Mouse (Mus musculus) liver, postnatal 0 days (tissue): ENCODE data around the gene Vwa3b. TPM values are rescaled to one million over a fixed set of nuclear protein-coding genes. Genes with fewer than 3 reads are reported as not detected.

ENCODE experiments used
- ATAC-seq: fragments of 200-750 bp; cut with Nextera tagmentation; 2 replicates; pipeline ENCODE4 v1.8.0; 2017; ENCODE audit warnings: mild to moderate bottlenecking, moderate library complexity
- DNase-seq: peaks from one replicate; pipeline ENCODE4 v3.0.0-alpha.2; 2016
- H3K27ac ChIP-seq: fragments of 300-500 bp; sonication (generic); 2 replicates; pipeline ENCODE4 v1.5.1; 2014; ENCODE audit warnings: antibody characterized with exemption, moderate library complexity, mild to moderate bottlenecking, low read depth
- H3K27me3 ChIP-seq: fragments of 300-500 bp; sonication (generic); 2 replicates; pipeline ENCODE4 v1.6.1; 2014; ENCODE audit warnings: low read length, control low read depth, mixed read lengths; ENCODE audit not compliant: insufficient read depth
- H3K36me3 ChIP-seq: fragments of 300-500 bp; sonication (generic); replicated peaks from 2 replicates; pipeline ENCODE4 v1.6.1; 2014; ENCODE audit warnings: mild to moderate bottlenecking, control low read depth, low read length, moderate library complexity, mixed read lengths; ENCODE audit not compliant: insufficient read depth
- H3K4me1 ChIP-seq: fragments of 300-500 bp; sonication (generic); 2 replicates; pipeline ENCODE4 v1.6.1; 2014; ENCODE audit warnings: antibody characterized with exemption, mild to moderate bottlenecking, control low read depth; ENCODE audit not compliant: insufficient read depth
- H3K4me2 ChIP-seq: fragments of 300-500 bp; sonication (generic); 2 replicates; pipeline ENCODE4 v1.6.1; 2014; ENCODE audit warnings: low read depth, mild to moderate bottlenecking, low read length, moderate library complexity, mixed read lengths
- H3K4me3 ChIP-seq: fragments of 300-500 bp; sonication (generic); 2 replicates; pipeline ENCODE4 v1.5.1; 2014; ENCODE audit warnings: low read depth, low read length
- H3K9ac ChIP-seq: fragments of 300-500 bp; sonication (generic); replicated peaks from 2 replicates; pipeline ENCODE4 v1.6.1; 2014; ENCODE audit warnings: mild to moderate bottlenecking, moderate library complexity
- H3K9me3 ChIP-seq: fragments of 300-500 bp; sonication (generic); 2 replicates; pipeline ENCODE4 v1.6.1; 2016; ENCODE audit warnings: mild to moderate bottlenecking, control low read depth, low read length, mixed read lengths
- CTCF ChIP-seq: sonication (generic); IDR thresholded peaks from 2 replicates; pipeline ENCODE4 v1.5.1; 2016; ENCODE audit warnings: antibody characterized with exemption, low read depth
- EP300 ChIP-seq: IDR thresholded peaks from 2 replicates; pipeline ENCODE4 v1.6.1; 2016; ENCODE audit warnings: antibody characterized with exemption, low read depth, mild to moderate bottlenecking
- WGBS: fragments of 180-500 bp; shearing (Covaris S2); extraction: QIAGEN DNeasy Blood & Tissue Kit; methylation state at CpG from one replicate; pipeline ENCODE4 v1.1.7; 2014; ENCODE audit not compliant: insufficient replicate concordance; 5-methylcytosine and 5-hydroxymethylcytosine counted together
- polyA plus RNA-seq: library from polyadenylated mRNA; unstranded; fragments of >200 nt; fragmentation: Nextera tagmentation; extraction: Ambion mirVana; gene quantifications from 2 replicates; pipeline ENCODE4 v1.2.1, GENCODE M21; 2015

The Vwa3b gene
- polyA plus RNA-seq, 1 experiment from 2014 or later: 1.1 TPM

- 0 out of 2 replicates have a peak, but pooled peaks cover 5% of the 10 kb centered on the region for H3K27me3 ChIP-seq
- 75% methylated on average over 14 of the region's 14 CpGs for WGBS
- TF ChIP-seq CTCF (no peak), EP300 (no peak)
- no peak overlapping the region for H3K9ac ChIP-seq
- H3K4me2 ChIP-seq: no peak overlapping the region
- H3K9me3 ChIP-seq: no peaks in the 10 kb centered on the region
- no peak for DNase-seq
- ATAC-seq: no peak
- no peaks in the 10 kb centered on the region for H3K36me3 ChIP-seq
- H3K4me3 ChIP-seq: no peak overlapping the region
- H3K4me1 ChIP-seq: no peaks in the 10 kb centered on the region
- no peak overlapping the region for H3K27ac ChIP-seq
Observed at GRCm38 (mm10) chr1:36986396-36987160, 39.8 kb upstream of the Vwa3b start.

GRCm38 (mm10) chr1:36987172-36988148 is 38.9 kb upstream of the Vwa3b start:
- TF ChIP-seq CTCF (no peak), EP300 (no peak)
- Histone ChIP-seq H3K36me3 (no peaks in the 10 kb centered on the region), H3K4me3 (no peak overlapping the region), H3K4me1 (no peaks in the 10 kb centered on the region), H3K9me3 (no peaks in the 10 kb centered on the region), H3K9ac (no peak overlapping the region), H3K4me2 (no peak overlapping the region), H3K27ac (no peak overlapping the region), H3K27me3 (0 out of 2 replicates have a peak, but pooled peaks cover 5% of the 10 kb centered on the region)
- ATAC-seq: no peak
- no peak for DNase-seq
- WGBS: 64% methylated on average over 10 of the region's 10 CpGs

GRCm38 (mm10) chr1:36988161-36988560 is 38.2 kb upstream of the Vwa3b start:
- Histone ChIP-seq H3K9me3 (no peaks in the 10 kb centered on the region), H3K4me3 (no peak overlapping the region), H3K9ac (no peak overlapping the region), H3K36me3 (no peaks in the 10 kb centered on the region), H3K4me1 (no peaks in the 10 kb centered on the region), H3K27me3 (0 out of 2 replicates have a peak, but pooled peaks cover 5% of the 10 kb centered on the region), H3K4me2 (no peak overlapping the region), H3K27ac (no peak overlapping the region)
- ATAC-seq (no peak), DNase-seq (no peak)
- TF ChIP-seq CTCF (no peak), EP300 (no peak)
- 73% methylated on average over 6 of the region's 6 CpGs for WGBS

GRCm38 (mm10) chr1:36988561-36988960 is 37.8 kb upstream of the Vwa3b start:
- ATAC-seq (no peak), DNase-seq (no peak)
- WGBS: 73% methylated on average over 6 of the region's 6 CpGs
- TF ChIP-seq EP300: no peak
- no peak for TF ChIP-seq CTCF
- 0 out of 2 replicates have a peak, but pooled peaks cover 5% of the 10 kb centered on the region for H3K27me3 ChIP-seq
- no peaks in the 10 kb centered on the region for H3K9me3 ChIP-seq
- H3K4me1 ChIP-seq: no peaks in the 10 kb centered on the region
- no peak overlapping the region for H3K4me2 ChIP-seq
- no peak overlapping the region for H3K9ac ChIP-seq
- H3K4me3 ChIP-seq: no peak overlapping the region
- H3K27ac ChIP-seq: no peak overlapping the region
- no peaks in the 10 kb centered on the region for H3K36me3 ChIP-seq

- H3K4me2 ChIP-seq: no peak overlapping the region
- WGBS: 89% methylated on average over 5 of the region's 5 CpGs
Observed at GRCm38 (mm10) chr1:36994296-36994695, 32.1 kb upstream of the Vwa3b start.

GRCm38 (mm10) chr1:36995760-36996159 is 30.6 kb upstream of the Vwa3b start:
- DNase-seq (no peak), ATAC-seq (no peak)
- Histone ChIP-seq H3K4me1 (peaks cover 2% of the 10 kb centered on the region; the same call in 1 of the 2 replicates), H3K9ac (no peak overlapping the region), H3K27ac (no peak overlapping the region), H3K9me3 (no peaks in the 10 kb centered on the region), H3K27me3 (no peaks in the 10 kb centered on the region), H3K4me2 (no peak overlapping the region), H3K4me3 (no peak overlapping the region), H3K36me3 (no peaks in the 10 kb centered on the region)
- 49% methylated on average over 6 of the region's 6 CpGs for WGBS
- TF ChIP-seq EP300 (no peak), CTCF (no peak)

More at GRCm38 (mm10) chr1:36994296-36994695, 32.1 kb upstream of the Vwa3b start:
- peaks cover 2% of the 10 kb centered on the region; the same call in 1 of the 2 replicates for H3K4me1 ChIP-seq
- no peaks in the 10 kb centered on the region for H3K9me3 ChIP-seq
- no peaks in the 10 kb centered on the region for H3K36me3 ChIP-seq
- H3K9ac ChIP-seq: no peak overlapping the region
- H3K27me3 ChIP-seq: no peaks in the 10 kb centered on the region
- no peak overlapping the region for H3K27ac ChIP-seq
- H3K4me3 ChIP-seq: no peak overlapping the region
- TF ChIP-seq EP300 (no peak), CTCF (no peak)
- ATAC-seq (no peak), DNase-seq (no peak)
